Mouse (Mus musculus) mature B cell (primary cell): Measurements from ENCODE around the gene Cacna1c.

Source experiments
- in situ Hi-C: fragments of 300-500 bp; cut with MboI; formaldehyde crosslinking; loops from 2 replicates; pipeline ENCODE4 v1.14.3; 2019

Cacna1c gene

GRCm38 (mm10) chr6:119052801-119053200, 143.4 kb downstream of the Cacna1c start:
- in situ Hi-C loops, result no loop called here

DNA sequence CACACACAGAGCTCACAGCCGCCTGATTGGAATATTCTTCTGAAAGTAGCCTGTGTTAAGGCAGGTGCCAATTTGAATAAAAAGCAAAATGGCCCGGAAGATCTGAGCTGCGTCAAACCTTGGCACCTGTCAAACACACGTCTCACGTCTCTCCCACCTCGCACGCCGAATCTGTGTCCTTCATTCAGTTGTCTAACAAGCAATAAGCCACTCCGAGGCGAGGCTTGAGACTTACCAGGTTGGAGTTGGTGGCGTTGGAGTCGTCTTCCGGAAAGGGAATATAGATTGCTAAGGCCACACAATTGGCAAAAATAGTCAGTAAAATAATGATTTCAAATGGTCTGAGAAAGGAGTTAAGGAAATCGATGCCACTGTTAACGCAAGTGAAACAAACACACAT, 143.9 kb downstream of the Cacna1c start:
- in situ Hi-C loops, result no loop called here

DNA sequence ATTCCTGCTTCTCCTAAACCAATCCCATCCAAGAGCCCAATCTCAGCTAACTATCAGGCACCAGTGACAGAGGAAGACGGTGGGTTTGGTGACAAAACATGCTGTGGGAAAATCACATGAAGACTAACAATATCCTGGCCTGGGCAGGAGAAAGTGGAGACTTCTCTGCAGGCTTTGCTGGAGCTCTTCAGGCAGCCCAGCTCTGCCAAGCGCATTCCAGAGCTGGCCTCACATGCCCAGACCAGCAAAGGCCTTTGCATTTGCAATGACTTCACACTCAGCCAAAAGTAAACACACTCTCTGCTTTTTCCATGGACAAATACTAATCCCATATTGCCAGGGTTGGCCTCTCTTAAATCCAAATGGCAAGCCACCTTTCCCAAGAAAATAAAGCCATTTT, 144.5 kb downstream of the Cacna1c start:
- in situ Hi-C loops, result no loop called here

DNA sequence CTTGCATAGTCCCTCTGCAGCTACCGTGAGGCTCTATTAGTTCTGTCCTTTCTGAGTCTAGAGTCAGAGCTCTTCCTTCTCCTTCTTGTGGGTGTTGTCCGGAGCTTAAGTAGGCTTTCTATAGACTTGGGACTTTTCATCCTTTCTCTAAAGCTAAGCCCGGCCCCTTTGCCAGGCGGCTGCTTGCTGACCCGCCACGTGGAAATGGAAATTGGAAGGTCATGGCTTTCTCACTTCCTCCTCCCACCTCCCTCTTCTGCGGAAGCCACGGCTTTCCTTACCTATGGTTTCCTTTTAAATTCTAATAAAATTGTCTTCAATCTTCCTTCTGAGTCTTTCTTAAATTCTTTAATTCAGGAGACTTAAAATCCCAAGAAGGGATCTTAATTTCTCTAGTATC, 148.9 kb downstream of the Cacna1c start:
- in situ Hi-C loops, result no loop called here

GRCm38 (mm10) chr6:119045498-119045897, 150.7 kb downstream of the Cacna1c start:
- in situ Hi-C loops, result no loop called here

DNA sequence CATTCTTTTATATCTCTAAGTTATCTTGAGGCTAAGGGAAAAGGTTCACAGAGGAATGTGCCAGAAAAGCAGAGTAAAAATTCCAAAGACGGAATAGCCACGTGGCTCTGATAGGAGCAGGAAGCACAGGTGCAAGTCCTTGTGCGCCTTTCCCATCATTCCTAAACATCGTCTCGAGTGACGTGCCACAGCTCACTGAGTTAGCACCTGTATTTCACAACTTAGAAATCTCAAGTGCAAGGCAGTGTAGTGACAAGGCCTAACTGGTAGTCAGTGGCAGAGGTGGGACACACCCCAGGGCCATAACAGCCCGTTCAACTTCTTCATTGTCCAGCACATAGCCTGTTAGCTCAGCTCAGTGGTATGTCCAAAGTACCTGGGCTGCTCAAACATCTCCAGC, 152.1 kb downstream of the Cacna1c start:
- in situ Hi-C loops, result no loop called here

DNA sequence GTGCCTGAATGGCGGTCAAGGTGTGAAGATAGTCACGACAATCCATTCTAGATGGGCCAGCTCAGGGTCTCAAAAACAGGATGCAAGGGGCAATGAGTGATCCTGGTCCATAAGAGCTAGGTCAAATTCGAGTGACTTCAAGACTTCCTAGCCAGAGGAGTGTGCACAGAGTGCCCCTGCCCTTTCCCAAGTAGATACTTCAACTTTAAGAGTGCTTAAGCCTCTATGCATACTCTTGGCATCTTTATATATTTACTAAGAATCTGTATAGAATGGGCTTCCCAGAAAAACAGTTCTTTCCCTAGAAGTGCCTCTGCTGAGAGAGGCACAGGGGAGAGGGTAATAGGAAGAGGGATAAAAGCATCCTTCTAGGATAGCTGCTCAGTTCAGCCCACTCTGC, 153.4 kb downstream of the Cacna1c start:
- in situ Hi-C loops, result no loop called here

DNA sequence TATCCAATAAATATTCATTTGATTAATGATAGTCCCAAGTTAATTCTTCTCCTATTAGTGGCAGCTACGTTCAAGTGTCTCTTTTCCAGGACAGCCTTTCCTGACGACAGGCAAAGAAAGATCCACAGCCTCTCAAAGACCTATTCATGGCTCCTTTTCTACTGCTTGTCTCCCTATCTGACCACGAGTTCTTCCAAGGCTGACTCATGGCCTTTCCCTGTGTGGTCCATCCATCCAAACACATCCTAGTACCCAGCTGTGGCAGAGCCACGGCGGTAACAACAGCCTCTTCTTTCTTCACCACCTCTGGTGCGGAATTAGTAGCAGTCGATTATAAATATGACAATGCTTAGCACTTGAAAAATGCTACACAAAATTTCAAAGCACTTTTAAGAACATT, 155.3 kb downstream of the Cacna1c start:
- in situ Hi-C loops, result no loop called here

DNA sequence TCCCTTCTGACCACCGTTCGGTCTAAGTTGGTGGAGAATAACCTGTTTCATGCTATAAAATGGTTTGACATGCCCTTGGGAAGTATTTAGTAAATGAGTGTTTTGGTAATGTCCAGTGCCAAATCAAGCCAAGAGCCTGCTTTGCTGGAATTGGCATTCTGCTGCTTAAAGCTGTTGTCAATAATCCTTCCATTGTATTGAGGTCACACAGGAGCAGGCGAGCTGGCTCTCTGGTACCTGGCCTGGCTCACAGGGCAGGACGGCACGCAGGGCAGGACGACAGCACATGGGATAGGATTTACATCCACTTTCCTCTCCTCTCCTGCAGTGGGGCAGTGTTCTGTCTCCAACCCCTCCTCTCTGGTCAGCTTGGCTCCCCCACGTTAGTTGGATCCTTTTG, 156.4 kb downstream of the Cacna1c start:
- in situ Hi-C loops, result no loop called here

GRCm38 (mm10) chr6:119039293-119039692, 156.9 kb downstream of the Cacna1c start:
- in situ Hi-C loops, result no loop called here

GRCm38 (mm10) chr6:119037815-119038214, 158.4 kb downstream of the Cacna1c start:
- in situ Hi-C loops, result no loop called here

DNA sequence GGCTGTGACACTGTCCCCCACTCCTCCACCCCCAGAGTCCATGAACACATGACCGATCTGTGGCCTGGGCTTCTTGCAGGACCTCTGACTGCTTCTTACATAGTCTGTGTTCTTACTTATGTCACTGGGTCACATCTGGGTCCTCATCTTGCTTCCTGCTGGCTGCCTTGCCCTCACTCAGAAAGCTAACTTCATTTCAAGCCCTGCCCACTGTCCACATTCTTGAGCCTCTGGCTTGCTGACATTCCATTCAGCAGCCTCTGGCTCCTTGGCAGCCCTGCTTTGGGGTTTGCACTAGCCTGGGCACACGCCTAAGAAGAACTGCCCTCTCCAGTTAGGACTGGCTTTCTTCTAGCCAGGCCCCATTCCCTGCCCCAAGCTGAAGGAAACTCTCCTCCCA, 159.2 kb downstream of the Cacna1c start:
- in situ Hi-C loops, result no loop called here

- in situ Hi-C loops, result no loop called here
These were observed 160.9 kb downstream of the Cacna1c start for GRCm38 (mm10) chr6:119035361-119035760.

- in situ Hi-C loops, result no loop called here
These were observed 161.3 kb downstream of the Cacna1c start for GRCm38 (mm10) chr6:119034947-119035346.

DNA sequence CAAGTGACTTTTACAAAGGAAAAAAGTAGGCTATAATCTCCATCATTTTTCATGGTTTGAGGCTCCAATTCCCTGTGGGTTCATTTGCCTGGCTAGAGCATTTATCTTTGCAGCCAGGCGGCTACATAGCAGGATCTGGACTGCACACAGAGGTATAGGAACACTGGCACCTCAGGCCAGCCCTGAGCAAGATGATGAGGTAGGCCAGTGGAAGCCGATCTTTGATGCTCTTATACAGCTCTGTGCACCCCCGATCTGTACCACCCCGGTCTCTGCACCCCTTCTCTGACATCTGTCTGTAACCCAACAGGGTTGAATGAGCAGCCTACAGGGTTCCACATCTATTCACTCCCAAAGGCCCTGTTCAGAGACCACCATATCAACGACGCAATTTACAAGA, 168.3 kb downstream of the Cacna1c start:
- in situ Hi-C loops, result no loop called here

DNA sequence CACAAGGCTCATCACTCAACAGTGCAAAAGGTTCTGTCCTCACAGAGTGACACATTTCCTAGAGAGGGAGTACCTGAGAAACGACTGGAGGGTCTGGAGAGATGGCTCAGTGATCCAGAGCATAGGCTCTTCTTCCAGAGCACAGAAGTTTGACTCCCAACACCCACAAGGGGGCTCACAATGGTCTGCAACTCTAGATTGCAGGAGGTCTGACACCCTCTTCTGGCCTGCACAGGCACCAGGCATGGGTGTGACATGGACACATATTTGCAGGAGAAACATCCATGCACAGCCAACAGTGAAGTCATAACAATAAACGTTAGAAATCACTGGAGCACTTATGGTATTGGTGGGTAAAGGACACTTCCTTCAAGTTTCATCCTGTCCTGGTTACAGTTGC, 173.4 kb downstream of the Cacna1c start:
- in situ Hi-C loops, result no loop called here

DNA sequence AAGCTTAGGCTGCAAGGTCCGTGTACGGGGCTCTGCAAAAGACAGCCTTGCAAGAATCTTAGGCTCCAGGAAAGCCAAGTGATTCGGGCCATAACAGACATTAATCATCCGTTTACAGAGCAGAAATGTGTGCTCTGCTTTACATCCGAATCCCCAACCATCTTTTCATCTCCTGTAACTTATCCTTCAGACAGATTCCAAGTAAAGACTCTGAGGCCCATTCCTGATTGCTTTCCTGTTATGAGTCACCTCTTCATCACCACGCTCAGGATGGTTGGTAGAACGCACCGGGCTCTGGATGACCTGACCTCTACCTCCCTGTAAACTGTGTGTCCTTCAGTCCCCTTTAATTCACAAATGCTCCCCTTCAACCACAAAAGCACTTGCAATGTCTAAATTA, 175.0 kb downstream of the Cacna1c start:
- in situ Hi-C loops, result no loop called here

- in situ Hi-C loops, result no loop called here
These were observed 177.3 kb downstream of the Cacna1c start for GRCm38 (mm10) chr6:119018956-119019355.

- in situ Hi-C loops, result no loop called here
These were observed 178.0 kb downstream of the Cacna1c start for GRCm38 (mm10) chr6:119018256-119018655.

DNA sequence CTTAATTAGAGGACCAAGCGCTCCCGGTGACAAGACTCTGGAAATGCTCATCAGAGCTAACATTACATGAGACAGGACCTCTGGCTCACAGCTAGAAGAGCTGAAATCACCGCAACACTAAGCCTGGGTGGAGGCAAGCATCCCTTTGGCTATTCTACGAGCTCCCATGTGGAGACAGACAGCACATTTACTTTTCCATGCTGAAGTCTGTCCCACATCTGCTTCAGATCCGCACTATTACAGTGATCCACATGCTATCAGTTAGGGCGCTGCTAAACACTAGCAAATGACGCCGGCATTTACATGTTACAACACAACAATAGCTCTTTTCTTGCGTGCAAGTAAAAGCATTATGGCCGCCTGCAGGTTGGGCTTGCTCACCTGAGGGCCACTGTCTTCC, 178.7 kb downstream of the Cacna1c start:
- in situ Hi-C loops, result no loop called here

DNA sequence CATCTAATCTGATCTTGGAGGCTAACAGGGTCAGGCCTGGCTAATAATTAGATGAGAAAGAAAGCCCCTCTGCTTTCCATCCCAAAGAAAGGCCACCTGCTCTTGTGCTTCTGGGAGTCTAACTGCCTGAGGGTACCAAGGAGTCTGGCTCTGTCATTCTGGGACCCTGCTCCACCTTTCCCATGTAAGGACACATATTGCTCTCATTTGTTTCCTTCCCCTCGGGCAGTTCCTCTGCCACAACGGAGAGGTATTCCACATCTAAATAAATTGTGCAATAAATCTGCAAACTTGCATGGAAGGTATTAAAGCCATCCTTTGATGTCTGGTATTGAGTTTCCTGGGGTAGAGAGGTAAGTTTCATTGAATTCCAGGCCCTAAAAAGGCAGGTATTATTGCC, 180.9 kb downstream of the Cacna1c start:
- in situ Hi-C loops, result no loop called here

GRCm38 (mm10) chr6:119013168-119014098, 182.8 kb downstream of the Cacna1c start:
- in situ Hi-C loops, result no loop called here

- in situ Hi-C loops, result no loop called here
These were observed 185.3 kb downstream of the Cacna1c start for GRCm38 (mm10) chr6:119010875-119011274.

DNA sequence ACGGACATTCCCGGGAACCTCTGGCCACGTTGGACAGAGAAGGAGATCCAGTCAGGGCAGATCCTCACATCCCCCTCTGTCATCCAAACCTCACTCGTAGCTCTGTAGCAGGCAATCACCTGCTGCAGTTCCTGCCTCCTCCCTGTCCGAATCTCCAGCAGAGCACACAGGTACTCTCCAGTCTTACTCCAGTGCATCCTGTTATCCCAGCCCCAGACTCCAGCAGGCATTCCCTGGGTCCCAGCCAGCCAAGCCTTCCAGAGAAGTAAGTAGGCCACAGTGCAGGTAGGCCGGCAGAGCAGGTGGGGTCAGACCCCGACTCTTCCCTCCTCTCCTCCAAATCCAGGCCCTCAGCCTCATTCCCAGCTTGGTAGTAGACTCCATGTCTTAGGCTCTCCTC, 186.7 kb downstream of the Cacna1c start:
- in situ Hi-C loops, result no loop called here
